Mouse (Mus musculus) adrenal gland, postnatal 36 days (tissue): ENCODE results near the gene Cryga. TPM values are rescaled to one million over a fixed set of nuclear protein-coding genes. Genes with fewer than 3 reads are reported as not detected.
A peak's percentile ranks its signal among the peaks of the same experiment; 100 is the strongest.
"Not testable (repeated sequence)": the region's sequence is repeated elsewhere in the genome, so short reads cannot be mapped to it uniquely, and the experiment has no call there.

Source experiments
- DNase-seq, 2 experiments: peaks; one replicate each; pipeline ENCODE4 v3.0.0; 2021; ENCODE audit warnings: mixed read lengths in 1 of 2
- total RNA-seq, 2 experiments: library from RNA; stranded (reverse); gene quantifications; 2 replicates each; pipeline ENCODE4 v1.2.3; 2021

The Cryga gene
- total RNA-seq, 2 experiments from 2014 or later, result not detected

DNA sequence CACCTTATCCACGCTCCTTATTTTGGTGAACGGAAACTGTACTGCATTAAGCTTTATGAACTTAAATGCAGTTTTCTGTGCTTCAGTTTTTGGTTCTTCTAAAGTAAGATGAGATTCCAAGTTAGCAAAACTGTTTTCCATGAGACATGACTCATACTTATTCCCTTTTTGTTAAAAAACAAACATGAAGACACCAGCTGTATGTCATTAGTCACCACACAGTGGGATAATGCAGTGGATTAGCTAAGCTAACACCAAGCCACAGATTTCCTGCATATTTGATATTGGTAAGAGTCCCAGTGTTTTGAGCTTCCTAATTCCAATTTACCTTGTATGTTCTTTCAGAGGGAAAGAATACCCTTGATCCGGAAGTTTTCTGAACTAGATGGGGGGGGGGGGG, 11.6 kb downstream of the Cryga start:
- no peak for DNase-seq

DNA sequence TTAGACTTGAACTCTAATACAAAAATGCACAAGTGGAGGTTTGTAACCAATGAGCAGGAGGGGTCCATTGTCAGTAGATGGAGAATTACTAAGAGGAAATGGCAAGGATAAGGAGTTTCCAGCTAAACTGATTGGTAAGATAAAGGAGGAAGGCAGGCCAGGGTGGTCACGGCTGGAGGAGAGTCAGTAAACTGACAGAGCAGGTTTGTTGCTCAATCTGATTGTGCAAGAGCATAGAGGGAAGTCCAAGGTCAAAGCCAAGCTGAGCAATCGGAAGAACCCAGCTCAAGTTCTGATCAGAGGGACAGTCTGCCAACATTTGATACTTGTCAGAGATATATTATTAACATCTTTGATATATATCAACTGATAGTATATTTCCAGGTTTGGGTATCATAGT, 12.8 kb downstream of the Cryga start:
- DNase-seq, result peak; percentile 70 to 74

DNA sequence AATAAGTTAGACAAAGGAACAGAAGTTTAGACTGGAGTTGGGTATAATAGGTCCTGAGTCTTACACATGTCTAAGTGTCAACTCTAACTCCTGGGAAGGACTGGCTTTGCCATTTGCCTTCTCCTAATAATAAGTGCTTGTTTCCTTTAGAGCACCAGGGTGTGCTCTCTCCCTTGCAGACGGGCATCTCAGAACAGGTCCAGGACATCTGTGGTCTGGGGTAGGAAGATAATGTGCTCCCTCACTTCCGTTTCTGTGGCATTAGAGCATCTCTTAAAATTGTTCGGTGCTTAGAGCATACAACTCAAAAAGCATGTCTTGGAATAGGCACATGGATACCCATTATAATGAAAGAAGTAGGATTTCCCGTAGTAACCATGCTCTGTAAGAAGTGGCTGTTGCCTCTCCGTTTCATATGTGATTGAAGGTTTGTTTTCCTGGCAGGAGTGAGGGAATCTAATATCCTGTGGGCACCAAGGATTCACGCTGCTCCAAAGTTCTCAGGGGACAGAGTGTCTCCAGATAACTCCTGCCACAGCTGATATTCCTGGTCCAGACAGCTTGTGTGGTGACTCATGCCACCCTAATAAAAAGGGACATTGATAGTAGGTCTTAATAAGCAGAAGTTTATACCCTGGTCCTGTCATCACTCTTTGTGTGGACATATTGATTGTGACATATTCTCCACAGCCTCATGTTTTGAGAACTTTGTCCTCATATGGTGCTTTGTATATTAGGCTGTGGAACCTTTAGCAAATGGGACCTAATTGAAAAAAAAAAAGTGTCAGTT, 14.4 kb downstream of the Cryga start:
- DNase-seq, result no peak

DNA sequence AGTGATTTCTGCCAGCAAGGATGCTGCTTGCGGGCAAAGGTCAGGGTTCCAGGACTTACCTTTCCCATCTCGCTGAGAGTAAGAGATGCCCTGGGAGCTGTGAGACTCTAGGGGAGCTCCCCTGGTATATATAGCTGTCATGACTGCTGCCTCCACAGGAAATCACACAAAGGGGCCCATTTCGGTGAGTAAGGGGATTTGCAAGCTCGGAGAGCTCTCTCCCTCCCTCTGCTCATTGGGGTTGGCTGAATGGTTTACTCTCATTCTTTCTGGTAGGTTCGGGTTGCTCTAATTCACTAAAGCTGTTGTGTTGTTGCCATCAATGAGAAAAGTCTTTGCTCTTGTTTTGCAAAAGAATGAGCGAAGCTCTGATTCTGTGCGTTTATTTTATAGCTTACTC, 21.0 kb downstream of the Cryga start, which contains the start of gene Crygb:
Crygb (minus strand) TSS at position 101 of the 400 bp plus-strand sequence.
- no peak for DNase-seq

DNA sequence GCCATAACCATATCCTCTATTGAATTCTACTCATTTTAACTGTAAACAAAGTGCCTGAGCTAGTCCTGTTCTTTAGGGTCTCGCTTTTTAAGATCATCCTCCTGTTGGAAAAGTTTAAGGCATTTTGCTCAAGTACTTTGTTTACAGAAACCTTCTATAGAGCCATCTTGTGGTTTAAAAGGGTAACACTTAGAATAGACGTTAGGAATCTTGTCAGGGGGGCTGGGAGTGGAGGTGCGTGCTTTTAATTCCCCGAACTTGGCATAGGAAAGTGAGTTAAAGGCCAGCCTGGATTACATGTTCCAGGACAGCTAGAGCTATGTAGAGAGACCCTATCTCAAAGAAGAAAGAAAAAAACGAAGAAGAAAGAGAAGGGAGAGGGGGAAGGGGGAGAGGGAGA, 27.6 kb downstream of the Cryga start:
- DNase-seq, result peak in 1 of 2 experiments; percentile 9

DNA sequence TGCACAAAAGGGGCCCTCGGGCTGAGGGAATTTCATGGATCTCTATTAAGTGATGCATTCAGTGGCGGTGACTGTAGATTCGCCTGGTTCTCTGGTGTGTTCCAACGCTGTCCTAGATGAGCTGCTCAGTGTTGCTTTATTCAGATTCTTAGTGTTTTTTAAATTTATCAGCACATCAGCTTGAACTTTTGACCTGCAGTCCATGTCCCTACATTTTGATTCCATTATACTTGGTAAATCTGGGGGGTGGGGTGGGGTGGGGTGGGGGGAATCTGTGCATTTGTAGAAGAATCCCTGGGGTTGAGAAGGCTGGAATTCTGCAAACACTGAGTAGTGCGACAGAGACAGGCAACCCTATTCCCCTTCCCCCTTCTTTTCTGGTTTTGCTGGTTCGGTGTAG, 29.6 kb downstream of the Cryga start, which contains the start of gene Crygc:
Crygc (minus strand) TSS at position 101 of the 400 bp plus-strand sequence.
- no peak for DNase-seq

DNA sequence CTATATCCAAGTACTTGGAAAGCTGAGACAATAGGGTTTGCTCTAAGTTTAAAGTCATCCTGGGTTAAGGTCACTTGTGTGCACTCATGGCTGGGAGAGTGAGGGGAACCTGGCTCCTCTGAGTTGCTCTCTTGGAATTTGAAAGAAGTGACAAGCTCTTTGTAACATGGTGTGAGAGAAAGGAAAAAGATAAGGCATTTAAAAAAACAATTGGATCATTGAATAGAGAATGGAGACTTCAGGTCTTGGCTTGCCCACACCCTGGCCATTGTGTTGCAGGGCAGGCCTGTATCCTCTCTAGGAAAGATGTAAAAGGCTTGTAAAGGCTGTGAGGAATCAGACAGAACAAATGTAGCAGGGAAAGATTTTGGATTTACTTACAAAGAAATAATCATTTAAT, 35.3 kb downstream of the Cryga start:
- no peak for DNase-seq

DNA sequence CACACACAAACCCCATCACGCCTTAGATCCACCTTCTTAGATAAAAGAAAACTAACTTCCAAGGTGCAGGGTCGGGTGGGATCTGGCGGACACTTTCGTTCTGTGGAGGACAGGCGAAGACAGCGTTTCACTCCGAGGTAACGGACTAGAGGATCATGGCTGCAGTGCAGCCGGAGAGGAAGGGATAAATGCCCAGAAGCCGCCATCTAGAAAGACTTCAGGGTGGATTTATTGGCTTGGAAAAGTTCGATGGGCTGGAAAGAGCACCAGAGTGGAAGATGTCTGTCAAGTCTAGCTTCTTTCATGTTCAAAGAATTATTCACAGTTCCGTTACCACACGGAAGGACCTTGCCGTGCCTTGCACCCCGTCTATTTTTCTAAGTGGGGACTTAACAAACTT, 39.0 kb downstream of the Cryga start:
- DNase-seq, result no peak

DNA sequence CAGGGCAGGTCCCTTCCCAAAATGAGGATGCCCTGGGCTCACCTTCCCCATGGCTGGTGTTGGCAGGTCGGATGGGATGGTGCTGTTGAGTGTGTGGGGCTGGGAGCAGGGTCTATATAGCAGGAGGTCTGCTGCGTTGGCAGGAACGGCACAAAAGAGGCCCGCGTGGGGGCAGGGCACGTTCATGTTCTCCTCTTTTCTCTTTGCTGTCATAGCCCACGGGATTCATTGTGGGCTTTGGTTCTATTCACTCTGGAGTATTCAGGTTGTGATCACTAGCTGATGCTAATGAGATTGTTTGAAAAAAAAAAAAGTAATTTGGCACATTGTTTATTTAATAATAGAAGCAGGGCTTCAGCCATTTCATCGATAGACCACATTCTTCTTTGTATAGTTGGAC, 39.8 kb downstream of the Cryga start, which contains the start of gene Crygd:
Crygd (minus strand) TSS at position 101 of the 400 bp plus-strand sequence.
- DNase-seq, result no peak

DNA sequence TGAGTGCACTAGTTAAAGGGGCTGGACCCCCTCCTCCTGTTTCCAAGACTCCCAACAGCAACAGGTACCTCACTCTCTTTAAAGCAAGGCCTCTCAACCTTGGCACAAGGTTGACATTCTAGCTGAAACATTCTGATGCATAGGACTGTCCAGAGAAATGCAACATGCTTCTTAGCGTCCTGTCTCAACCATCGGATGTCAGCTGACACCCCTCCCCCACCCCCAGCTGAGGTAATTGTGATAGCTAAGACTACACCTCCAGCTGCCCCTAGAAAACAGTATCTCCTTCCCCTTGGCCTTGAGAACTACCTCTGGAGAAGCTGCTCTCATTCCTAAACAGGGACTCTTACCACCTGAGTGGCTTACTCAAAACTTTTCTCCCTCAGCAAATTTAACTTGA, 51.0 kb downstream of the Cryga start:
- DNase-seq, result no peak

DNA sequence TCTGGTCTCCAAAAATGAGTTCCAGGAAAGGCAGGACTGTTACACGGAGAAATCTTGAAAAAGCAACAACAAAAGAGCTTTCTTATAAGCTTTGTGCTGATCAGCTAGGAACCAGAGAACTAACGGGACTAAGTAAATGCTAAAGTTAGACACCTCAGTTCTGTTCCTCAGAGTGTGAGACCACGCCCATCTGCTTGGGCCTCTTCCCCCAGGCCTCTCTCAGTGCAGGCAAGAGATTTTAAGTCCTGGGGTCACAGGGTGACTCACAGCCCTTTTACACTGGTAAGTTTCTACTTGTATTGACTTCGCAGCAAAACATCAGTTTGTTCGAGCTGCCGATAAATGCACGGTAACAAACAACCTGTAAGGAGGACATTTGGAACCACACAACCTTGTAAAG, 51.5 kb downstream of the Cryga start:
- DNase-seq, result no peak

DNA sequence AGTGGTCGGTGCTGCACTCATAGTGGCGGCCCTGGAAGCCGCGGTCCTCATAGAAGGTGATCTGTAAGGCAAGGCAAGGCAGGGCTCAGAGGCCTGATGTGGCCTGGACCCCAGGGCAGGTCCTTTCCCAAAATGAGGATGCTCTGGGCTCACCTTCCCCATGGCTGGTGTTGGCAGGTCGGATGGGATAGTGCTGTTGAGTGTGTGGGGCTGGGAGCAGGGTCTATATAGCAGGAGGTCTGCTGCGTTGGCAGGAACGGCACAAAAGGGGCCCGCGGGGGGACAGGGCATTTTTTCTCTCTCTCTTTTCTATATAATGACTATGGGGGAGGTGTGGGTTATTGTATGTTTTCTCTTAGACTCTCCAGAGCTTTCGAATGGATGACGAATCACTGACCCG, 52.2 kb downstream of the Cryga start, which contains the start of gene Cryge:
Cryge (minus strand) TSS at position 198 of the 400 bp plus-strand sequence.
- not testable (repeated sequence) for DNase-seq

Other genes with a start within 250 kb of the Cryga start
- gene Plekhm3, start 146.5 kb downstream of the Cryga start, total RNA-seq, result 10 to 100 TPM; 15.1 to 26.7 TPM
- 1,000 to 10,000 TPM in 1 of 2 experiments, 100 to 1,000 TPM in 1; 477 to 1,743 TPM for gene Akr1cl, start 70.6 kb downstream of the Cryga start, total RNA-seq
- not detected for gene Cryge, start 52.2 kb downstream of the Cryga start, total RNA-seq
- not detected for gene Crygd, start 39.9 kb downstream of the Cryga start, total RNA-seq
- not detected for gene Crygc, start 29.7 kb downstream of the Cryga start, total RNA-seq
- not detected for gene Crygb, start 21.1 kb downstream of the Cryga start, total RNA-seq
- not detected for gene Gm28845, start 16.2 kb upstream of the Cryga start, total RNA-seq
- not detected for gene D630023F18Rik, start 19.8 kb upstream of the Cryga start, total RNA-seq
- 100 to 1,000 TPM; 322 to 834 TPM for gene Idh1, start 83.1 kb upstream of the Cryga start, total RNA-seq
- gene Pikfyve, start 83.3 kb upstream of the Cryga start, total RNA-seq, result 10 to 100 TPM; 36.8 to 37.0 TPM
- gene Pth2r, start 178.7 kb upstream of the Cryga start, total RNA-seq, result not detected